8 mouse cellular contexts compared by ENCODE assay signal in the genomic region with DNA sequence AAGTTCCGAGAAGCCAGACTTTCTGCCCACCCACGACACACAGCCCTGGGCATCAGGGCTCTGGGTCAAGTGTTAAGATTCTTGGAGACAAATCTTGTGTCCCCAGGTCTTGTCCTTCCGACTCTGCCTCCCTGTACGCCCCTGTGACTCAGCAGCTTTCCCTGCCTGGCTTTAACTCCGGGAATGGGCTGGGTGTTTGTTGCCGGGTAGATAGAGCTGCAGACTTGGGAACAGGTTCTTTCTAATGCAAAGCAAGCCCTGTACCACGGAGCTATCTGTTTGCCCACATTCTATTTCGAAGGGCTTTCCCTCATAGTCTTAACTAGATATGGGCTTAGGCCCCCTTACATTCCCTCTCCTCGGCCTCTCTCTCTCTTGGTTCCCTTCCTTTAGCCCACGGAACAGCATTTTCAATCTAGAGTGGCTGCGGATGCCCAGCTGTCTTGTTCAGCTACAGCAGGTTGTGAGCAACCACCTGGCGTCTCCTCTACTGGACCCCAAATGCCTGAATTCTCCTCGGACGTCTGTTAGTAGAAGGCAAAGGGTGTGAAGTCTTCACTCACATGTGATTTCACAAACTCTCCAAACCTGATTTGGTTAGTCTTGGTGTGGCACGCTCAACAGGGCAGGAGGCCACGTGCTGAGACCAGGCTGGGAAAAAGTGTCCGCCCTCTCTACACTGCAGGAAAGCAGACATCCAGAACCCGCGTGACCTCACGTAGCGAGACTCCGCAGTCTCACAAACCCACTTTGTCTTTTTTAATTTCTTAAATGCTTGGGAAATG. TPM values are rescaled to one million over a fixed set of nuclear protein-coding genes. Genes with fewer than 3 reads are reported as not detected.
DNase-seq lines count a peak whose midpoint lies in the region; ATAC-seq and TF ChIP-seq lines count a peak whose summit lies in the region.

No protein-coding gene starts in this region.

- H3K4me3 ChIP-seq in G1E (ENCODE audit: low read depth, low read length) = peak overlapping the region; percentile 89
- H3K4me3 ChIP-seq in forebrain, embryonic 10.5 days = peak overlapping the region; percentile 74
- peak overlapping the region; percentile 97 for H3K4me3 ChIP-seq in hindbrain, postnatal 0 days (ENCODE audit: low read length)
- peak overlapping the region; percentile 94 for H3K4me3 ChIP-seq in lung, embryonic 14.5 days (ENCODE audit: low read depth, low read length)
- peak overlapping the region; percentile 70 for H3K4me3 ChIP-seq in olfactory bulb, adult 2 months (ENCODE audit: insufficient read depth, low read depth, low read length)

- TF ChIP-seq POLR2A in olfactory bulb, adult 2 months (IDR thresholded peaks at IDR 0.05; ENCODE audit: insufficient read depth, low read depth, low read length) = no peak

- H3K4me1 ChIP-seq in G1E (ENCODE audit: insufficient read depth, low read depth, low read length) = peaks cover 43% of the 10 kb centered on the region
- H3K4me1 ChIP-seq in forebrain, embryonic 10.5 days = peaks cover 52% of the 10 kb centered on the region
- peaks cover 20% of the 10 kb centered on the region for H3K4me1 ChIP-seq in hindbrain, postnatal 0 days (ENCODE audit: insufficient read depth, low read length)
- peaks cover 16% of the 10 kb centered on the region for H3K4me1 ChIP-seq in lung, embryonic 14.5 days (ENCODE audit: insufficient read depth)
- H3K4me1 ChIP-seq in olfactory bulb, adult 2 months (ENCODE audit: control insufficient read depth, insufficient read depth, low read length) = peaks cover 26% of the 10 kb centered on the region

- no peaks in the 10 kb centered on the region for H3K27me3 ChIP-seq in G1E (ENCODE audit: insufficient read depth, low read length)
- no peaks in the 10 kb centered on the region for H3K27me3 ChIP-seq in forebrain, embryonic 10.5 days (ENCODE audit: poor library complexity, severe bottlenecking)
- H3K27me3 ChIP-seq in hindbrain, postnatal 0 days (ENCODE audit: insufficient read depth, low read length) = no peaks in the 10 kb centered on the region
- no peaks in the 10 kb centered on the region for H3K27me3 ChIP-seq in lung, embryonic 14.5 days (ENCODE audit: insufficient read depth, low read length)

- ATAC-seq in cerebellum, adult (ENCODE audit: insufficient number of reproducible peaks, low FRiP score, low TSS enrichment) = no peak
- peak; percentile 23; the same call in 1 of the 2 replicates for ATAC-seq in G1E (ENCODE audit: extremely low read depth, insufficient number of reproducible peaks, low FRiP score, poor library complexity, severe bottlenecking)
- ATAC-seq in hindbrain, postnatal 0 days = peak; percentile 44
- peak; percentile 21; the same call in 1 of the 2 replicates for ATAC-seq in lung, embryonic 14.5 days (ENCODE audit: insufficient read depth)

- no peak for TF ChIP-seq CTCF in G1E (IDR thresholded peaks at IDR 0.05; ENCODE audit: low read depth, low read length)
- TF ChIP-seq CTCF in hindbrain, postnatal 0 days (IDR thresholded peaks at IDR 0.05; ENCODE audit: low read depth) = no peak
- no peak for TF ChIP-seq CTCF in lung, embryonic 14.5 days (IDR thresholded peaks at IDR 0.05; ENCODE audit: low read depth)
- no peak for TF ChIP-seq CTCF in olfactory bulb, adult 2 months (IDR thresholded peaks at IDR 0.05; ENCODE audit: insufficient read depth, low read depth, low read length)

- H3K27ac ChIP-seq in forebrain, embryonic 10.5 days = peak overlapping the region; percentile 97
- peak overlapping the region; percentile 97 for H3K27ac ChIP-seq in hindbrain, postnatal 0 days
- H3K27ac ChIP-seq in lung, embryonic 14.5 days (ENCODE audit: low read depth) = peak overlapping the region; percentile 96
- H3K27ac ChIP-seq in olfactory bulb, adult 2 months (ENCODE audit: insufficient read depth, low read depth, low read length) = peak overlapping the region; percentile 88

- peaks cover 23% of the 10 kb centered on the region for H3K36me3 ChIP-seq in G1E (replicated peaks)
- H3K36me3 ChIP-seq in forebrain, embryonic 10.5 days (replicated peaks) = peaks cover 7% of the 10 kb centered on the region; the same call in 1 of the 2 replicates
- H3K36me3 ChIP-seq in hindbrain, postnatal 0 days (ENCODE audit: insufficient read depth, low read length) = no peaks in the 10 kb centered on the region
- H3K36me3 ChIP-seq in lung, embryonic 14.5 days (ENCODE audit: insufficient read depth) = no peaks in the 10 kb centered on the region

- H3K9ac ChIP-seq in hindbrain, postnatal 0 days (replicated peaks; ENCODE audit: low read length) = peak overlapping the region; percentile 96
- H3K9ac ChIP-seq in lung, embryonic 14.5 days = peak overlapping the region; percentile 98

- peak overlapping the region; percentile 86 for H3K4me2 ChIP-seq in hindbrain, postnatal 0 days (ENCODE audit: low read depth, low read length)
- H3K4me2 ChIP-seq in lung, embryonic 14.5 days = peak overlapping the region; percentile 84

- peak; percentile 70 for DNase-seq in cerebellum, adult 11-12 months
- peak; percentile 43 for DNase-seq in G1E (ENCODE audit: low spot score)
- DNase-seq in forebrain, embryonic 10.5 days (ENCODE audit: extremely low spot score, low spot score) = no peak
- no peak for DNase-seq in hindbrain, postnatal 0 days (ENCODE audit: low spot score)
- DNase-seq in lung, embryonic 14.5 days = no peak
- no peak for DNase-seq in ovary, postnatal 14 days (ENCODE audit: low spot score)

- WGBS in forebrain, embryonic 10.5 days = 15% methylated on average over 22 of the region's 22 CpGs
- WGBS in hindbrain, postnatal 0 days = 13% methylated on average over 22 of the region's 22 CpGs
- WGBS in lung, embryonic 14.5 days = 16% methylated on average over 22 of the region's 22 CpGs
- WGBS in olfactory bulb, adult 2 months = 20% methylated on average over 22 of the region's 22 CpGs

- H3K9me3 ChIP-seq in G1E (replicated peaks) = peaks cover 7% of the 10 kb centered on the region
- no peaks in the 10 kb centered on the region for H3K9me3 ChIP-seq in forebrain, embryonic 10.5 days
- no peaks in the 10 kb centered on the region for H3K9me3 ChIP-seq in hindbrain, postnatal 0 days (ENCODE audit: low read length)
- no peaks in the 10 kb centered on the region for H3K9me3 ChIP-seq in lung, embryonic 14.5 days (ENCODE audit: low read depth, low read length)

RNA-seq across cellular contexts. Expression of gene Vdac1, which starts 0.8 kb away (rescaled TPM):
- total RNA-seq in G1E (2014; fragmentation: Nextera tagmentation) = 117 and 127 TPM in 2 replicates
- total RNA-seq in G1E (2017) = 184 and 207 TPM in 2 replicates
- 40.7 and 55.1 TPM in 2 replicates for polyA plus RNA-seq in G1E (2012)
- polyA plus RNA-seq in forebrain, embryonic 10.5 days (2016; fragmentation: Nextera tagmentation; extraction: Ambion mirVana) = 214 and 224 TPM in 2 replicates
- 276 and 314 TPM in 2 replicates for total RNA-seq in hindbrain, postnatal 0 days (2014; rRNA removed)
- polyA plus RNA-seq in hindbrain, postnatal 0 days (2015; fragmentation: Nextera tagmentation; extraction: Ambion mirVana) = 437 and 441 TPM in 2 replicates
- polyA plus RNA-seq in lung, embryonic 14.5 days (2014; fragmentation: Nextera tagmentation; extraction: Ambion mirVana) = 219 TPM in 2 replicates
- 374 TPM in 1 of 2 replicates, not detected in the other for polyA plus RNA-seq in olfactory bulb, adult 2 months (2012; ENCODE audit: insufficient read depth, insufficient read length, low replicate concordance, missing spikeins)

RNA-seq across cellular contexts. Expression of gene 9530068E07Rik, which starts 36.4 kb away (rescaled TPM):
- total RNA-seq in G1E (2014; fragmentation: Nextera tagmentation) = 81.2 and 82.7 TPM in 2 replicates
- 53.0 and 53.8 TPM in 2 replicates for total RNA-seq in G1E (2017)
- 136 TPM in 2 replicates for polyA plus RNA-seq in G1E (2012)
- polyA plus RNA-seq in forebrain, embryonic 10.5 days (2016; fragmentation: Nextera tagmentation; extraction: Ambion mirVana) = 161 and 165 TPM in 2 replicates
- 125 and 142 TPM in 2 replicates for total RNA-seq in hindbrain, postnatal 0 days (2014; rRNA removed)
- 126 and 131 TPM in 2 replicates for polyA plus RNA-seq in hindbrain, postnatal 0 days (2015; fragmentation: Nextera tagmentation; extraction: Ambion mirVana)
- polyA plus RNA-seq in lung, embryonic 14.5 days (2014; fragmentation: Nextera tagmentation; extraction: Ambion mirVana) = 235 and 242 TPM in 2 replicates
- polyA plus RNA-seq in olfactory bulb, adult 2 months (2012; ENCODE audit: insufficient read depth, insufficient read length, low replicate concordance, missing spikeins) = not detected in 2 replicates

Comparison
In these comparisons a context has a peak if more than half of its experiments do, and no peak if none do; other contexts are left out.
1. DNase-seq: peak in cerebellum, adult 11-12 months (single experiment) and G1E (single experiment); none in forebrain, embryonic 10.5 days (single experiment), hindbrain, postnatal 0 days (single experiment), lung, embryonic 14.5 days (single experiment) and ovary, postnatal 14 days (single experiment).
2. Peak in every context shown above with its lines, with median percentiles within 50 percentile points of each other: H3K4me3 ChIP-seq and H3K27ac ChIP-seq.